8 mouse cellular contexts compared by ENCODE assay signal in the genomic region with DNA sequence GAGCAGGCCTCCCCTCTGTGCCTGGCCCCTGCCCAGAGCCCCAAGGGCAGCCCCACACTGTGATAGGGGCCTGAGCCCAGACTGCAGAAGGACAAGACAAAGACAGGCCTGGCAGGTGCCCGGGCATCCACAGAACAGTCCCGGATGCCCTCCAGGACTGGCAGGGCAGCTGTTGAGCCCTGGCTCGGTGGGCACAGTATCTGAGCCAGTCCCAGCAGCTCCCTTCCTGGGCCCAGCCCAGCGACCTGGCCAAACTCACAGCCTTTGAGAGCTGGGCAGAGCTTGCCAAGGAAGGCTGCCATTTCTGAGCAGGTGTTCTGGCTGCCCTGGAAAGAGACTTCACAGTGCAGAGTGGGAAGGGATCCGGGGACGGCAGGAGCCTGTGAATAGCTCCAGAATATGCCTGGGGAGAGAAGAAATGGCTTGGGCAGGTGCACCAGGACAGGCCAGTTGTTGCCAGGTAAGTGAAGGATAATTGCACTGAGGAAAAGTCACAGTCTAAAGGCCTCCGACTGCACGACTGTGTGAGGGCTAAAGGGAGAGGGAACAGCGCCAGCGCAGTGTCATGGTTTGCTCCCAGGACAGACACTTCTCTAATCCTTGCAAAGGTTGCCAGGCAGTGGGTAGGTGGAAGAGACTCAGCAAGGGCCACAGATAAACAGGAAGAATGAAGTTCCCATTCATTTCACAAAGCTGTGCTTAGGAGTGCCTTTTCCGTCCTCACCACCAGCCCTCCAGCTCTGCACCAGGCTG. TPM values are rescaled to one million over a fixed set of nuclear protein-coding genes. Genes with fewer than 3 reads are reported as not detected.
DNase-seq lines count a peak whose midpoint lies in the region; ATAC-seq lines count a peak whose summit lies in the region.

No protein-coding gene starts in this region.

- ATAC-seq in common myeloid progenitor, adult 5-6 weeks (replicated peaks; ENCODE audit: low read depth, poor library complexity, severe bottlenecking): peak; percentile 26
- ATAC-seq in midbrain, embryonic 16.5 days: peak; percentile 64

- peaks cover 73% of the 10 kb centered on the region for H3K4me1 ChIP-seq in heart, embryonic 10.5 days
- peaks cover 32% of the 10 kb centered on the region for H3K4me1 ChIP-seq in midbrain, embryonic 16.5 days (ENCODE audit: control insufficient read depth, insufficient read depth, low read length)

- DNase-seq in left cerebral cortex, postnatal 4 days: peak; percentile 95
- DNase-seq in left cerebral cortex, adult 18-20 months (ENCODE audit: low spot score in 2 of 2): no peak
- no peak for DNase-seq in heart, embryonic 10.5 days (ENCODE audit: low spot score)
- DNase-seq in T-cell, adult 2 months (ENCODE audit: low spot score): no peak
- no peak for DNase-seq in adrenal gland, adult 2 months
- no peak for DNase-seq in layer of hippocampus, adult 9-10 months (ENCODE audit: low spot score)

- H3K27ac ChIP-seq in heart, embryonic 10.5 days: peak overlapping the region; percentile 81
- peak overlapping the region; percentile 48 for H3K27ac ChIP-seq in midbrain, embryonic 16.5 days (ENCODE audit: low read length)

- H3K27me3 ChIP-seq in heart, embryonic 10.5 days (ENCODE audit: insufficient read depth, poor library complexity, severe bottlenecking): no peaks in the 10 kb centered on the region
- no peaks in the 10 kb centered on the region for H3K27me3 ChIP-seq in midbrain, embryonic 16.5 days (ENCODE audit: control insufficient read depth, insufficient read depth, low read depth, low read length)

- intact Hi-C loops in left cerebral cortex, postnatal 4 days (cut with DNase I): loop anchor here (5.0 kb wide), 1 partner anchor 113 kb away; a partner anchor contains a TSS

- no peaks in the 10 kb centered on the region for H3K9me3 ChIP-seq in heart, embryonic 10.5 days
- no peaks in the 10 kb centered on the region for H3K9me3 ChIP-seq in midbrain, embryonic 16.5 days (replicated peaks; ENCODE audit: control insufficient read depth, low read length, poor library complexity, severe bottlenecking)

- no peak overlapping the region for H3K4me2 ChIP-seq in midbrain, embryonic 16.5 days (ENCODE audit: low read length)

- WGBS in heart, embryonic 10.5 days: 75% methylated on average over 11 of the region's 11 CpGs
- WGBS in midbrain, embryonic 16.5 days: 56% methylated on average over 11 of the region's 11 CpGs

- H3K4me3 ChIP-seq in heart, embryonic 10.5 days: no peak overlapping the region
- H3K4me3 ChIP-seq in midbrain, embryonic 16.5 days (ENCODE audit: low read depth, low read length): no peak overlapping the region

- peaks cover 8% of the 10 kb centered on the region for H3K36me3 ChIP-seq in heart, embryonic 10.5 days
- no peaks in the 10 kb centered on the region; the same call in 1 of the 2 replicates for H3K36me3 ChIP-seq in midbrain, embryonic 16.5 days (ENCODE audit: control insufficient read depth, insufficient read depth, low read length)

- H3K9ac ChIP-seq in midbrain, embryonic 16.5 days (ENCODE audit: low read depth, low read length): peak overlapping the region; percentile 7; the same call in 1 of the 2 replicates

RNA-seq across cellular contexts. Expression of a gene that starts 34.1 kb away (rescaled TPM):
- 1 to 10 TPM; 3.3 to 7.7 TPM for total RNA-seq in left cerebral cortex, postnatal 4 days (2021)
- 10 to 100 TPM in 1 of 2 experiments, 1 to 10 TPM in 1; 7.9 to 10.7 TPM for total RNA-seq in left cerebral cortex, adult 18-20 months (2021)
- total RNA-seq in common myeloid progenitor, adult 5-6 weeks (2017): not detected in 2 replicates
- polyA plus RNA-seq in heart, embryonic 10.5 days (2016; fragmentation: Nextera tagmentation; extraction: Ambion mirVana): 6.0 and 6.5 TPM in 2 replicates
- 2.8 and 5.5 TPM in 2 replicates for polyA plus RNA-seq in midbrain, embryonic 16.5 days (2015; fragmentation: Nextera tagmentation; extraction: Ambion mirVana)
- total RNA-seq in adrenal gland, adult 2 months (2021): 10 to 100 TPM; 29.6 to 33.5 TPM
- 30.6 and 32.7 TPM in 2 replicates for polyA plus RNA-seq in adrenal gland, adult 2 months (2012; rRNA removed)

RNA-seq across cellular contexts. Expression of a gene that starts 51.7 kb away (rescaled TPM):
- total RNA-seq in left cerebral cortex, postnatal 4 days (2021): 100 to 1,000 TPM in 1 of 2 experiments, 10 to 100 TPM in 1; 99.3 to 102 TPM
- 100 to 1,000 TPM; 116 to 119 TPM for total RNA-seq in left cerebral cortex, adult 18-20 months (2021)
- 24.5 and 32.6 TPM in 2 replicates for total RNA-seq in common myeloid progenitor, adult 5-6 weeks (2017)
- polyA plus RNA-seq in heart, embryonic 10.5 days (2016; fragmentation: Nextera tagmentation; extraction: Ambion mirVana): 56.0 and 66.9 TPM in 2 replicates
- polyA plus RNA-seq in midbrain, embryonic 16.5 days (2015; fragmentation: Nextera tagmentation; extraction: Ambion mirVana): 94.0 and 111 TPM in 2 replicates
- total RNA-seq in adrenal gland, adult 2 months (2021): 10 to 100 TPM; 50.7 to 58.4 TPM
- 84.3 and 92.3 TPM in 2 replicates for polyA plus RNA-seq in adrenal gland, adult 2 months (2012; rRNA removed)
